Mouse (Mus musculus): ENCODE measurements at regions not wholly inside any gene's neighbourhood (a gene's known extent, or its start where the extent isn't known, plus 50 kb on each side); places are given as distances from the start of the nearest gene placed in this dataset.

- no peaks in the 10 kb centered on the region for H3K36me3 ChIP-seq (ENCODE audit: control insufficient read depth, insufficient read depth, low read length)
- H3K9me3 ChIP-seq (ENCODE audit: control insufficient read depth, low read length) = no peaks in the 10 kb centered on the region
- no peak for ATAC-seq (replicated peaks; ENCODE audit: low FRiP score, low TSS enrichment, low read depth)
- no peak overlapping the region for H3K27ac ChIP-seq (ENCODE audit: low read depth)
- H3K27me3 ChIP-seq (replicated peaks; ENCODE audit: control insufficient read depth, insufficient read depth, low read length) = no peaks in the 10 kb centered on the region
- no peaks in the 10 kb centered on the region for H3K4me1 ChIP-seq (replicated peaks; ENCODE audit: control insufficient read depth, insufficient read depth, low read length)
- DNase-seq (ENCODE audit: low spot score) = no peak
- H3K4me2 ChIP-seq (ENCODE audit: low read length) = no peak overlapping the region
- H3K9ac ChIP-seq (ENCODE audit: low read length) = no peak overlapping the region
- no peak overlapping the region for H3K4me3 ChIP-seq (ENCODE audit: low read depth, low read length)
- 68% methylated on average over 9 of the region's 9 CpGs for WGBS
These were observed 309.3 kb downstream of the Prdm2 start for GRCm38 (mm10) chr4:142903356-142904032.

GRCm38 (mm10) chr4:142900792-142901191 lies 312.0 kb downstream of the Prdm2 start:
- ATAC-seq (replicated peaks; ENCODE audit: low FRiP score, low TSS enrichment, low read depth) (no peak), DNase-seq (ENCODE audit: low spot score) (no peak)
- no peak overlapping the region for H3K4me2 ChIP-seq (ENCODE audit: low read length)
- H3K9ac ChIP-seq (ENCODE audit: low read length) = no peak overlapping the region
- no peaks in the 10 kb centered on the region for H3K36me3 ChIP-seq (ENCODE audit: control insufficient read depth, insufficient read depth, low read length)
- no peaks in the 10 kb centered on the region for H3K4me1 ChIP-seq (replicated peaks; ENCODE audit: control insufficient read depth, insufficient read depth, low read length)
- 89% methylated on average over 9 of the region's 9 CpGs for WGBS
- H3K27ac ChIP-seq (ENCODE audit: low read depth) = no peak overlapping the region
- H3K27me3 ChIP-seq (replicated peaks; ENCODE audit: control insufficient read depth, insufficient read depth, low read length) = no peaks in the 10 kb centered on the region
- peaks cover 4% of the 10 kb centered on the region for H3K9me3 ChIP-seq (ENCODE audit: control insufficient read depth, low read length)
- no peak overlapping the region for H3K4me3 ChIP-seq (ENCODE audit: low read depth, low read length)

- WGBS = 65% methylated on average over 1 of the region's 1 CpGs
- Histone ChIP-seq H3K27me3 (replicated peaks; ENCODE audit: control insufficient read depth, insufficient read depth, low read length) (no peaks in the 10 kb centered on the region), H3K36me3 (ENCODE audit: control insufficient read depth, insufficient read depth, low read length) (no peaks in the 10 kb centered on the region), H3K4me3 (ENCODE audit: low read depth, low read length) (no peak overlapping the region), H3K9me3 (ENCODE audit: control insufficient read depth, low read length) (peaks cover 4% of the 10 kb centered on the region), H3K4me1 (replicated peaks; ENCODE audit: control insufficient read depth, insufficient read depth, low read length) (no peaks in the 10 kb centered on the region), H3K27ac (ENCODE audit: low read depth) (no peak overlapping the region), H3K4me2 (ENCODE audit: low read length) (no peak overlapping the region), H3K9ac (ENCODE audit: low read length) (no peak overlapping the region)
- DNase-seq (ENCODE audit: low spot score) (no peak), ATAC-seq (replicated peaks; ENCODE audit: low FRiP score, low TSS enrichment, low read depth) (no peak)
These were observed 313.8 kb downstream of the Prdm2 start for GRCm38 (mm10) chr4:142898994-142899393.

- Histone ChIP-seq H3K4me2 (ENCODE audit: low read length) (no peak overlapping the region), H3K9me3 (ENCODE audit: control insufficient read depth, low read length) (0 out of 2 replicates have a peak, but pooled peaks cover 5% of the 10 kb centered on the region), H3K27me3 (replicated peaks; ENCODE audit: control insufficient read depth, insufficient read depth, low read length) (no peaks in the 10 kb centered on the region), H3K4me3 (ENCODE audit: low read depth, low read length) (no peak overlapping the region), H3K27ac (ENCODE audit: low read depth) (no peak overlapping the region), H3K4me1 (replicated peaks; ENCODE audit: control insufficient read depth, insufficient read depth, low read length) (no peaks in the 10 kb centered on the region), H3K9ac (ENCODE audit: low read length) (no peak overlapping the region), H3K36me3 (ENCODE audit: control insufficient read depth, insufficient read depth, low read length) (no peaks in the 10 kb centered on the region)
- 85% methylated on average over 1 of the region's 1 CpGs for WGBS
- DNase-seq (ENCODE audit: low spot score) (no peak), ATAC-seq (replicated peaks; ENCODE audit: low FRiP score, low TSS enrichment, low read depth) (no peak)
These were observed 322.1 kb downstream of the Prdm2 start for GRCm38 (mm10) chr4:142890711-142891110.

- H3K4me3 ChIP-seq (ENCODE audit: low read depth, low read length) = no peak overlapping the region
- WGBS = 55% methylated on average over 4 of the region's 4 CpGs
- no peak overlapping the region for H3K9ac ChIP-seq (ENCODE audit: low read length)
- no peak for ATAC-seq (replicated peaks; ENCODE audit: low FRiP score, low TSS enrichment, low read depth)
- 0 out of 2 replicates have a peak, but pooled peaks cover 5% of the 10 kb centered on the region for H3K9me3 ChIP-seq (ENCODE audit: control insufficient read depth, low read length)
- H3K4me1 ChIP-seq (replicated peaks; ENCODE audit: control insufficient read depth, insufficient read depth, low read length) = no peaks in the 10 kb centered on the region
- no peak overlapping the region for H3K4me2 ChIP-seq (ENCODE audit: low read length)
- no peak overlapping the region for H3K27ac ChIP-seq (ENCODE audit: low read depth)
- H3K27me3 ChIP-seq (replicated peaks; ENCODE audit: control insufficient read depth, insufficient read depth, low read length) = no peaks in the 10 kb centered on the region
- DNase-seq (ENCODE audit: low spot score) = no peak
- H3K36me3 ChIP-seq (ENCODE audit: control insufficient read depth, insufficient read depth, low read length) = no peaks in the 10 kb centered on the region
These were observed 323.9 kb downstream of the Prdm2 start for GRCm38 (mm10) chr4:142888891-142889290.

GRCm38 (mm10) chr4:142887876-142888275 lies 324.9 kb downstream of the Prdm2 start:
- Histone ChIP-seq H3K27me3 (replicated peaks; ENCODE audit: control insufficient read depth, insufficient read depth, low read length) (no peaks in the 10 kb centered on the region), H3K27ac (ENCODE audit: low read depth) (no peak overlapping the region), H3K4me2 (ENCODE audit: low read length) (no peak overlapping the region), H3K36me3 (ENCODE audit: control insufficient read depth, insufficient read depth, low read length) (no peaks in the 10 kb centered on the region), H3K4me1 (replicated peaks; ENCODE audit: control insufficient read depth, insufficient read depth, low read length) (no peaks in the 10 kb centered on the region), H3K9me3 (ENCODE audit: control insufficient read depth, low read length) (0 out of 2 replicates have a peak, but pooled peaks cover 5% of the 10 kb centered on the region), H3K9ac (ENCODE audit: low read length) (no peak overlapping the region), H3K4me3 (ENCODE audit: low read depth, low read length) (no peak overlapping the region)
- WGBS = 35% methylated on average over 6 of the region's 6 CpGs
- ATAC-seq (replicated peaks; ENCODE audit: low FRiP score, low TSS enrichment, low read depth) (no peak), DNase-seq (ENCODE audit: low spot score) (no peak)

GRCm38 (mm10) chr4:142880323-142880759 lies 332.5 kb downstream of the Prdm2 start:
- ATAC-seq (replicated peaks; ENCODE audit: low FRiP score, low TSS enrichment, low read depth) (peak; percentile 80), DNase-seq (ENCODE audit: low spot score) (peak; percentile 86)
- H3K4me1 ChIP-seq (replicated peaks; ENCODE audit: control insufficient read depth, insufficient read depth, low read length) = no peaks in the 10 kb centered on the region
- H3K9me3 ChIP-seq (ENCODE audit: control insufficient read depth, low read length) = no peaks in the 10 kb centered on the region
- no peaks in the 10 kb centered on the region for H3K36me3 ChIP-seq (ENCODE audit: control insufficient read depth, insufficient read depth, low read length)
- H3K4me2 ChIP-seq (ENCODE audit: low read length) = no peak overlapping the region
- no peaks in the 10 kb centered on the region for H3K27me3 ChIP-seq (replicated peaks; ENCODE audit: control insufficient read depth, insufficient read depth, low read length)
- WGBS = 20% methylated on average over 2 of the region's 2 CpGs
- H3K9ac ChIP-seq (ENCODE audit: low read length) = no peak overlapping the region
- H3K4me3 ChIP-seq (ENCODE audit: low read depth, low read length) = no peak overlapping the region
- no peak overlapping the region for H3K27ac ChIP-seq (ENCODE audit: low read depth)

- no peaks in the 10 kb centered on the region for H3K36me3 ChIP-seq (ENCODE audit: control insufficient read depth, insufficient read depth, low read length)
- no peak overlapping the region for H3K9ac ChIP-seq (ENCODE audit: low read length)
- ATAC-seq (replicated peaks; ENCODE audit: low FRiP score, low TSS enrichment, low read depth) (no peak), DNase-seq (ENCODE audit: low spot score) (no peak)
- H3K27me3 ChIP-seq (replicated peaks; ENCODE audit: control insufficient read depth, insufficient read depth, low read length) = no peaks in the 10 kb centered on the region
- H3K9me3 ChIP-seq (ENCODE audit: control insufficient read depth, low read length) = no peaks in the 10 kb centered on the region
- no peak overlapping the region for H3K4me2 ChIP-seq (ENCODE audit: low read length)
- WGBS = 78% methylated on average over 3 of the region's 3 CpGs
- H3K4me1 ChIP-seq (replicated peaks; ENCODE audit: control insufficient read depth, insufficient read depth, low read length) = no peaks in the 10 kb centered on the region
- H3K4me3 ChIP-seq (ENCODE audit: low read depth, low read length) = no peak overlapping the region
- H3K27ac ChIP-seq (ENCODE audit: low read depth) = no peak overlapping the region
These were observed 336.6 kb downstream of the Prdm2 start for GRCm38 (mm10) chr4:142876151-142876550.

GRCm38 (mm10) chr4:142875105-142875504 lies 337.7 kb downstream of the Prdm2 start:
- ATAC-seq (replicated peaks; ENCODE audit: low FRiP score, low TSS enrichment, low read depth) = no peak; the same call in 1 of the 2 replicates
- no peak overlapping the region for H3K4me2 ChIP-seq (ENCODE audit: low read length)
- 47% methylated on average over 5 of the region's 5 CpGs for WGBS
- no peaks in the 10 kb centered on the region for H3K9me3 ChIP-seq (ENCODE audit: control insufficient read depth, low read length)
- H3K27me3 ChIP-seq (replicated peaks; ENCODE audit: control insufficient read depth, insufficient read depth, low read length) = no peaks in the 10 kb centered on the region
- no peak overlapping the region for H3K27ac ChIP-seq (ENCODE audit: low read depth)
- DNase-seq (ENCODE audit: low spot score) = no peak
- H3K9ac ChIP-seq (ENCODE audit: low read length) = no peak overlapping the region
- H3K36me3 ChIP-seq (ENCODE audit: control insufficient read depth, insufficient read depth, low read length) = no peaks in the 10 kb centered on the region
- H3K4me1 ChIP-seq (replicated peaks; ENCODE audit: control insufficient read depth, insufficient read depth, low read length) = no peaks in the 10 kb centered on the region
- H3K4me3 ChIP-seq (ENCODE audit: low read depth, low read length) = no peak overlapping the region
